In genomic region chr6:108336506-108336905, GRCm38 (mm10) we compare ENCODE assay signal across 15 mouse cellular contexts.
"Had no signal": no experiment of that assay in that cellular context is flagged by ENCODE, and none has a peak within 500 bp of the region (broad histone marks: within the 10 kb centered on the region; RNA-seq: fewer than 3 reads in every experiment).

No protein-coding gene starts in this region.

- H3K27ac ChIP-seq: midbrain, embryonic 10.5 days; midbrain, embryonic 12.5 days; neural tube, embryonic 12.5 days; stomach, embryonic 15.5 days; stomach, postnatal 0 days had no signal

- H3K27me3 ChIP-seq: midbrain, embryonic 12.5 days; neural tube, embryonic 12.5 days; stomach, embryonic 15.5 days had no signal

- H3K4me3 ChIP-seq: midbrain, embryonic 10.5 days; midbrain, embryonic 12.5 days; myocyte; neural tube, embryonic 12.5 days; stomach, embryonic 15.5 days had no signal

- H3K36me3 ChIP-seq: midbrain, embryonic 12.5 days; neural tube, embryonic 12.5 days; stomach, embryonic 15.5 days had no signal

- H3K9ac ChIP-seq: lung, embryonic 14.5 days; midbrain, embryonic 12.5 days; neural tube, embryonic 12.5 days; stomach, embryonic 15.5 days had no signal

- H3K9me3 ChIP-seq: midbrain, embryonic 10.5 days; midbrain, embryonic 12.5 days; neural tube, embryonic 12.5 days; stomach, embryonic 15.5 days had no signal

- H3K4me2 ChIP-seq: lung, embryonic 14.5 days; midbrain, embryonic 12.5 days; neural tube, embryonic 12.5 days; stomach, embryonic 15.5 days had no signal

- DNase-seq: lung, adult 18-20 months; lung, embryonic 14.5 days; lung, postnatal 10 days; lung, postnatal 4 days; midbrain, embryonic 14.5 days; right cerebral cortex, postnatal 14 days; thymus, adult 2 months; thymus, postnatal 25 days; thymus, postnatal 4 days had no signal

- H3K4me1 ChIP-seq: midbrain, embryonic 12.5 days; neural tube, embryonic 12.5 days; stomach, embryonic 15.5 days had no signal
